Mouse (Mus musculus): ENCODE results near the gene Snx20. TPM values are rescaled to one million over a fixed set of nuclear protein-coding genes. Genes with fewer than 3 reads are reported as not detected.

The Snx20 gene
- 0.59 and 0.90 TPM in 2 replicates for polyA plus RNA-seq (2012; rRNA removed)

GRCm38 (mm10) chr8:88635474-88636397, at the start of gene Snx20:
Gene Snx20, minus strand, starts transcription at chr8:88636128.
- TF ChIP-seq POLR2A (IDR thresholded peaks at IDR 0.05; ENCODE audit: borderline replicate concordance, insufficient read depth, low read length): no peak
- no peak for TF ChIP-seq CTCF (IDR thresholded peaks at IDR 0.05; ENCODE audit: borderline replicate concordance, insufficient read depth, low read depth, low read length)
- H3K4me3 ChIP-seq (replicated peaks; ENCODE audit: insufficient read depth, low read depth, low read length): no peak within 1 kb of the TSS

GRCm38 (mm10) chr8:88683656-88684289, 47.8 kb upstream of the Snx20 start:
- H3K4me1 ChIP-seq (ENCODE audit: control insufficient read depth, insufficient read depth, low read length): no peaks in the 10 kb centered on the region
- TF ChIP-seq POLR2A (IDR thresholded peaks at IDR 0.05; ENCODE audit: borderline replicate concordance, insufficient read depth, low read length) (no peak), CTCF (IDR thresholded peaks at IDR 0.05; ENCODE audit: borderline replicate concordance, insufficient read depth, low read depth, low read length) (no peak)
- WGBS: 34% methylated on average over 7 of the region's 7 CpGs
- no peaks in the 10 kb centered on the region for H3K27me3 ChIP-seq (ENCODE audit: control insufficient read depth, insufficient read depth, low read length)
- no peak overlapping the region for H3K27ac ChIP-seq (ENCODE audit: insufficient read depth, low read length)
- H3K4me3 ChIP-seq (replicated peaks; ENCODE audit: insufficient read depth, low read depth, low read length): no peak overlapping the region
- peak in 1 of 2 experiments; percentile 29 for DNase-seq

More at GRCm38 (mm10) chr8:88635474-88636397, at the start of gene Snx20:
- Histone ChIP-seq H3K4me1 (ENCODE audit: control insufficient read depth, insufficient read depth, low read length) (no peaks in the 10 kb centered on the region), H3K27me3 (ENCODE audit: control insufficient read depth, insufficient read depth, low read length) (no peaks in the 10 kb centered on the region), H3K27ac (ENCODE audit: insufficient read depth, low read length) (no peak within 1 kb of the TSS)
- WGBS: 85% methylated on average over 14 of the region's 14 CpGs
- no peak for DNase-seq

GRCm38 (mm10) chr8:88681046-88681445, 45.1 kb upstream of the Snx20 start:
- TF ChIP-seq POLR2A (IDR thresholded peaks at IDR 0.05; ENCODE audit: borderline replicate concordance, insufficient read depth, low read length) (no peak), CTCF (IDR thresholded peaks at IDR 0.05; ENCODE audit: borderline replicate concordance, insufficient read depth, low read depth, low read length) (no peak)
- 14% methylated on average over 8 of the region's 8 CpGs for WGBS
- peak in 1 of 2 experiments; percentile 37 for DNase-seq
- no peaks in the 10 kb centered on the region for H3K4me1 ChIP-seq (ENCODE audit: control insufficient read depth, insufficient read depth, low read length)
- no peak overlapping the region for H3K4me3 ChIP-seq (replicated peaks; ENCODE audit: insufficient read depth, low read depth, low read length)
- no peak overlapping the region for H3K27ac ChIP-seq (ENCODE audit: insufficient read depth, low read length)
- no peaks in the 10 kb centered on the region for H3K27me3 ChIP-seq (ENCODE audit: control insufficient read depth, insufficient read depth, low read length)

GRCm38 (mm10) chr8:88680566-88680965, 44.6 kb upstream of the Snx20 start:
- WGBS: 67% methylated on average over 2 of the region's 2 CpGs
- Histone ChIP-seq H3K4me3 (replicated peaks; ENCODE audit: insufficient read depth, low read depth, low read length) (no peak overlapping the region), H3K27me3 (ENCODE audit: control insufficient read depth, insufficient read depth, low read length) (no peaks in the 10 kb centered on the region), H3K27ac (ENCODE audit: insufficient read depth, low read length) (no peak overlapping the region), H3K4me1 (ENCODE audit: control insufficient read depth, insufficient read depth, low read length) (no peaks in the 10 kb centered on the region)
- DNase-seq: no peak
- TF ChIP-seq CTCF (IDR thresholded peaks at IDR 0.05; ENCODE audit: borderline replicate concordance, insufficient read depth, low read depth, low read length) (no peak), POLR2A (IDR thresholded peaks at IDR 0.05; ENCODE audit: borderline replicate concordance, insufficient read depth, low read length) (no peak)

GRCm38 (mm10) chr8:88677071-88677470, 41.1 kb upstream of the Snx20 start:
- WGBS: 32% methylated on average over 8 of the region's 8 CpGs
- no peak for TF ChIP-seq CTCF (IDR thresholded peaks at IDR 0.05; ENCODE audit: borderline replicate concordance, insufficient read depth, low read depth, low read length)
- no peak for TF ChIP-seq POLR2A (IDR thresholded peaks at IDR 0.05; ENCODE audit: borderline replicate concordance, insufficient read depth, low read length)

GRCm38 (mm10) chr8:88675372-88676165, 39.6 kb upstream of the Snx20 start:
- no peak for TF ChIP-seq CTCF (IDR thresholded peaks at IDR 0.05; ENCODE audit: borderline replicate concordance, insufficient read depth, low read depth, low read length)
- 92% methylated on average over 12 of the region's 12 CpGs for WGBS

More at GRCm38 (mm10) chr8:88677071-88677470, 41.1 kb upstream of the Snx20 start:
- no peak for DNase-seq
- H3K4me1 ChIP-seq (ENCODE audit: control insufficient read depth, insufficient read depth, low read length): no peaks in the 10 kb centered on the region
- H3K27me3 ChIP-seq (ENCODE audit: control insufficient read depth, insufficient read depth, low read length): no peaks in the 10 kb centered on the region
- H3K27ac ChIP-seq (ENCODE audit: insufficient read depth, low read length): no peak overlapping the region
- no peak overlapping the region for H3K4me3 ChIP-seq (replicated peaks; ENCODE audit: insufficient read depth, low read depth, low read length)

GRCm38 (mm10) chr8:88673859-88674258, 37.9 kb upstream of the Snx20 start:
- WGBS: 73% methylated on average over 5 of the region's 5 CpGs
- Histone ChIP-seq H3K4me1 (ENCODE audit: control insufficient read depth, insufficient read depth, low read length) (no peaks in the 10 kb centered on the region), H3K4me3 (replicated peaks; ENCODE audit: insufficient read depth, low read depth, low read length) (no peak overlapping the region), H3K27me3 (ENCODE audit: control insufficient read depth, insufficient read depth, low read length) (no peaks in the 10 kb centered on the region), H3K27ac (ENCODE audit: insufficient read depth, low read length) (no peak overlapping the region)
- DNase-seq: no peak
- no peak for TF ChIP-seq CTCF (IDR thresholded peaks at IDR 0.05; ENCODE audit: borderline replicate concordance, insufficient read depth, low read depth, low read length)
- TF ChIP-seq POLR2A (IDR thresholded peaks at IDR 0.05; ENCODE audit: borderline replicate concordance, insufficient read depth, low read length): no peak

More at GRCm38 (mm10) chr8:88675372-88676165, 39.6 kb upstream of the Snx20 start:
- no peak overlapping the region for H3K27ac ChIP-seq (ENCODE audit: insufficient read depth, low read length)
- H3K27me3 ChIP-seq (ENCODE audit: control insufficient read depth, insufficient read depth, low read length): no peaks in the 10 kb centered on the region
- no peak overlapping the region for H3K4me3 ChIP-seq (replicated peaks; ENCODE audit: insufficient read depth, low read depth, low read length)
- no peak for DNase-seq
- H3K4me1 ChIP-seq (ENCODE audit: control insufficient read depth, insufficient read depth, low read length): no peaks in the 10 kb centered on the region
